Mouse (Mus musculus) retina, embryonic 14.5 days (tissue): ENCODE data around the gene Gm853.
"Not testable (repeated sequence)": the region's sequence is repeated elsewhere in the genome, so short reads cannot be mapped to it uniquely, and the experiment has no call there.

Source experiments
- DNase-seq: peaks from one replicate; pipeline ENCODE4 v3.0.0-alpha.2; 2015; ENCODE audit warnings: low spot score

The Gm853 gene

DNA sequence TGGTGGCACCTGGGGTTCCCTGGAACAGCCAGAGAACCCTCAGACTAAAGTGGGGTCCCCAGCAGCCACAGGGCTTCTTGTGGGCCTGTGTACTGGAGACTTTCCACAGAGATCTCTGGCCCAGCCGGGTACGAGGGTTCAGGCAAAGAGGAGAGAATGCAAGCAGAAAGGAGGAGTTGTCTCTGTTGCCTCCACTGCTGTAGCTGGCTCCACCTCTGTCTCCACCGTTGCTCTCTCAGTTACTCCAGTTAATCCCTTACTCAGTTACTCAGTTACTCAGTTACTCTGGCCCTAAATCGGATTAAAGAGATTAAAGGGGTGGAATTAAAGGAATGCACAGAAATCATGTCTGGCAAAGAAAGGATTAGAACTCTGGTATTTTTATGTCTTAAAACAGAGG is at the start of gene Gm853:
Gm853 (minus strand) TSS at position 223 of the 400 bp plus-strand sequence.
- no peak for DNase-seq

DNA sequence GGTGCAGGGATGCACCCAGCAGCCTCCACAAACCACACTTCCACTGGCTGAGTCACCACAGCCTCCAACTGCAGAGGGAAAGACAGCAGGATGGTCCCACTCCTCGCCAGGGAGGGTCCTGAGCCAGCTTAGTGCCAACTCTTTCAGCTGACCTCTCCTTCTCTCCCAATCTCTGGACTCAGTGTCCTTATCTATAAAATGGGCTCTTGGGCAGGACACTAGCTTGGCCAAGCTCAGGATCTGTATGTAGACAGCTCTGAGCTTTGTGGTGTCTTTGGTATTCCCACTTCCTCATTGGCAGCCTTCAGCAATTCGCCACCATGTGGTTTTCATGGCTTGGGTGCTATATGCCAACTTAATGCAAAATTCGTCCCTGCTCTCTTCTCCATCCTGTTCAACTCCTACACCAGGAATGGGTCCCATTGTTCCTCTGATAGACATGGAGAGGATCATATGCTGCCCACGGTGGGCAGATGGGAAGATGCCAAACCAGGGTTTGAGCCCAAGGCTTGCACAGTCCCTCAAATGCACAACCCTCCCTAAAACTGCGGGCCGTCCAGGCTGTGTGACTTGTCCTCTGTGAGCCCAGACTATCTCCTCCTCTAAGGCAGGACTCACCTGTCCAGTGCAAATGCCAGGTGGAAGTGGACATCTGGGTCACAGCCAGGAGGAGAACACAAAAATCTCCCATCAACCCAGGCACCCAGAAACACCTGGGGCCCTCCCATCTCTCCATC is 48.6 kb upstream of the Gm853 start:
- no peak for DNase-seq

DNA sequence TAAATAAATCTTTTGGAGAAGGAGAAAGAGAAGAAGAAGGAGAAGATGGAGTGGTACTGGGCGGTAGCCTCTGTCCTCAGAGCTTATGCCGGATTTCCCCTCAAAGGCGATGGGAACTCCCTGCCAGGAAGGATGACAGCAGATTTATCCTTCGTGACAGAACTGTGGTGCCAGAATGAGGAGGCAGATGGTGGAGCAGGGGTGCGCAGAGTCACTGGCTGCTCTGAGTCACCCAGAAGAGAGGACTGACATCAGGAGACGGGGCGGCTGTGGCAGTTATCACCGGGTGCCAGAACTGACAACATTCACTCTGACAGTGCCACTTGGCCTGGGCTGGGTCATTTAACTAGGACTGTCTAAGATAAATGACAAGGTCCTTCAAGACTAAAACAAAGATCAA is 47.9 kb upstream of the Gm853 start:
- DNase-seq = peak; percentile 7

GRCm38 (mm10) chr4:130268736-130269135 is 46.5 kb upstream of the Gm853 start:
- DNase-seq = no peak

GRCm38 (mm10) chr4:130267069-130267468 is 44.9 kb upstream of the Gm853 start:
- no peak for DNase-seq

- no peak for DNase-seq
These were observed 44.4 kb upstream of the Gm853 start for GRCm38 (mm10) chr4:130266601-130267000.

GRCm38 (mm10) chr4:130264698-130265349 is 42.6 kb upstream of the Gm853 start:
- peak; percentile 83 for DNase-seq

- no peak for DNase-seq
These were observed 41.9 kb upstream of the Gm853 start for GRCm38 (mm10) chr4:130264131-130264530.

DNA sequence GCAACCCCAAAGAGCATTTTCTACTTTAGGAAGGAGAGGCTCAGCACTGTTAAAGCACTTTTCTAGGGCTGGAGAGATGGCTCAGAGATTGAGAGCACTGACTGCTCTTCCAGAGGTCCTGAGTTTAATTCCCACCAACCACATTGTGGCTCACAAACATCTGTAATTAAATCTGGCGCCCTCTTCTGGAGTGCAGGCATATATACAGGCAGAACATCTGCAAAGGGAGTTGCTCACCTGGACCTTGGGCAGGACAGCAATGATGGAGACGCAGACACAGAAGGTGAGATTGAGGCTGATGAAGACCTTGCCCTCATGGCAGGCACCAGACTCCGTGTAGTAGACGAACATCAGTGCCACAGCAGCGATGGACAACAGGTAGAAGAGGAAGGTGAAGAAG is 38.2 kb upstream of the Gm853 start:
- DNase-seq = no peak

- DNase-seq = peak; percentile 16
These were observed 30.4 kb upstream of the Gm853 start for GRCm38 (mm10) chr4:130252441-130253157.

DNA sequence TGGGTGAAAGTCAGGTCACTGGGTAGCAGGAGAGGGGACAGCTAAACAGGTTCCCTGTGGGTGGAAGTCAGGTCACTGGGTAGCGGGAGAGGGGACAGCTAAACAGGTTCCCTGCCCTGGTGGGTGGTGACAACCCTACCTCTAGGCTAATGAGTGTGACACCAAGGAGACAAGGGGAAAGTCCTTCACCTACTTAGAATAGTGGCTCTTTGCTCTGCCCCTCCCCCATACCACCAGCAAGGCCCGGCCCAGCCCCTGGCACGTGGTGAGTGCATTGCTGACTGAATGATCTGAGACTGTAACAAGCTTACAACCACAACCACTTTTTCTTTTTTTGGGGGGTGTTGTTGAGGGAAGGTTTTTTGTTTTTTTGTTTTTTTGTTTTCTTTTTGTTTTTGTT is 29.6 kb upstream of the Gm853 start:
- no peak for DNase-seq

DNA sequence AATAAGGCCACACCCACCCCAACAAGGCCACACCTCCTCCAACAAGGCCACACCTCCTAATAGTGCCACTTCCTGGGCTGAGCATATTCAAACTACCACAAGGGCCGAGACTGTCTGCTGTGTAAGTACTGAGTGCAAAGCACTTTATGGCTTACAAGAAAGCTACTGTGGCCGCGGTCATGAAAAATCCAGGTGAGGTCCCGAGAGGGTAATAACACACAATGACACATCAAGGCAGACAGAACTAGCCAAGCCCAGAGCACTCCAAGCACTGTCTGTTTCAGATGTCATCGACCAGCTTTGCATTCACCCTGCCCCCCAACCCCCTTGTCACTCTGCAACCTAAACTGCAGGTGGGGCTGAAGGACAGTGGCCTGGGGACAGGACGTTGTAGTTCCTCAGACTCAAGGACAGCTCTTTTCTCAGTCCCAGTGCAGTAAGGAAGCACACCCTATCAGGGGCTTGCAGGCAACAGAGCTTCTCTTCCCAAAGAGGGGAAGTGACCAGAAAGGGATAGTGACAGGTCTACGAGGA is 29.0 kb upstream of the Gm853 start:
- DNase-seq = no peak

- DNase-seq = no peak
These were observed 26.4 kb upstream of the Gm853 start for GRCm38 (mm10) chr4:130248636-130249035.

GRCm38 (mm10) chr4:130246132-130246531 is 23.9 kb upstream of the Gm853 start:
- peak; percentile 94 for DNase-seq

GRCm38 (mm10) chr4:130244749-130245148 is 22.5 kb upstream of the Gm853 start:
- no peak for DNase-seq

DNA sequence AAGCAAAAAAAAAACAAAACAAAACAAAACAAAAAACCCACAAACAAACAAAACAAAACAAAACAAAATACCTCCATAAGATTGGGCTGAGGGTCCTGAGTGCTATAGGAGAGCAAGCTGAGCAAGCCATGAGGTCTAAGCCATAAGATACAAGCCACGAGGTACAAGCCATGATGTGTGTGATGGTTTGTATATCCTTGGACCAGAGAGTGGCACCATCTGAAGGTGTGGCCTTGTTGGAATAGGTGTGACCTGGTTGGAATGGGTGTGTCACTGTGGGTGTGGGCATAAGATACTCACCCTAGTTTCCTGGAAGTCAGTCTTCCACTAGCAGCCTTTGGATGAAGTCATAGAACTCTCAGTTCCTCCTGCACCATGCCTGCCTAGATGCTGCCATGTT is 21.4 kb upstream of the Gm853 start:
- not testable (repeated sequence) for DNase-seq

DNA sequence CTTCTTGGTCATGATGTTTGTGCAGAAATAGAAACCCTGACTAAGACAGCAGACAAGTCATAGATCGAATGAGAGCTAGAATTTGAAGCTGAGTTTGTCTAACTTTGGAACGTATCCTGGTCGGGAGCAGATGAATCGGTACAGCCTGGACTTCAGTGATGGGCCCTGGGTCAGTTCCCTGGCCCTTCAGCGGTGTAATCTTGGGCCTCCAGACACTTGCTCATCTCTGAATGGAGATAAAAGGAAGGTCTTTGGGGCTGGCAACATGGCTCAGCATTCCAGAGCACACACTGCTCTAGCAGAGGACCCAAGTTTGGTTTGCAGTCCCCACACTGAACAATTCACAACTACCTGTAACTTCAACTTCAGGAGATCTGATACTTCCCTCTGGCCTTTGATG is 20.8 kb upstream of the Gm853 start:
- DNase-seq = no peak

DNA sequence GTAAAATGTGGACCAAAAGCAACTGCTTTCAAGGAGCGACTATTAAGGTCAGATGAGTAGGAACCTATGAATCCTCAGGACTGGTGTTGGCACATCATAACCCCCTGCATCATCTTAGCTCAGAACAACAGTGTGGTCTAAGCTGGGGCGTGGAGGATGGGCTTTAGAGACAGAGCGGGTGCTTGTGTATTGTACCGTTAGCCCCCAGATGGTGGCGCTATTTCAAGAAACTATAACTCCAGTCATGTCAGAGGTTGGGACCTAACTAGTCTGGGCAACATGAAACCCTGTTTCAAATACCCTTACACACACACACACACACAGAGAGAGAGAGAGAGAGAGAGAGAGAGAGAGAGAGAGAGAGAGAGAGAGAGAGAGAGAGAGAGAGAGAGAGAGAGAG is 18.5 kb upstream of the Gm853 start:
- peak; percentile 41 for DNase-seq

DNA sequence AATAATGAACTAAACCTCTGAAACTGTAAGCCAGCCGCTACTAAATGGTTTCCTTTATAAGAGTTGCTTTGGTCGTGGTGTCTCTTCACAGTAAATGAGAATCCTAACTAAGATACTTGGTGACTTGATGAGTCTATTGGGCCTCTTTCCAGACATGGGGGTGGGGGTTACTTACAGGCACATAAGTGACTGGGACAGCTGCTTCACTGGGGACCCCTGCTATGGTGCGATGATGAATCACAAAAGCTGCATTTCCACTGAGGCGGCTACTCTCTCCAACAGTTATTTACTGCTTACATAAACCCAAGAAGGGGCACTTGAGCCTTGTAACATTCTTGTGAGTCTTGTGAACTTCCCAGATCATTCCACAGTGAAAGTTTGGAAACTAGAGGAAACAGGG is 15.4 kb upstream of the Gm853 start:
- no peak for DNase-seq

DNA sequence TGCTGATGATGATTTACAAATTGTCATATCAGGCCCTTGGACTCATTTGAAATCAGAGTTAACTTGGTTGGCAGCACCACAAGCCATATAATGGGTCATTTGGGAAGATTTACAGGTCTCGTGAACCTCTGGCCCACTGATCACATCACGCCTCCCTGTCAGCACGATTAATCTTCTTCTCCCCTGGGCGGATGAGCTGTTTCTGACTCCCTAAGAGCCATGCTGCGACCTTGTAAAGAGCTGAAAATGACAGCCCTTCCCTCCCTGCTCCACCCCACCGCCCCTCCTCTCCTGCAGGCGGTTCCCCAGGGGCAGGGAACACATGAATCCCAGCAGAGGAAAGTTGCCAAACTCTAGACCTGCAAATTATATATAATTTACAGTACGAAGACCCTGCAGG is 14.2 kb upstream of the Gm853 start:
- DNase-seq = no peak

DNA sequence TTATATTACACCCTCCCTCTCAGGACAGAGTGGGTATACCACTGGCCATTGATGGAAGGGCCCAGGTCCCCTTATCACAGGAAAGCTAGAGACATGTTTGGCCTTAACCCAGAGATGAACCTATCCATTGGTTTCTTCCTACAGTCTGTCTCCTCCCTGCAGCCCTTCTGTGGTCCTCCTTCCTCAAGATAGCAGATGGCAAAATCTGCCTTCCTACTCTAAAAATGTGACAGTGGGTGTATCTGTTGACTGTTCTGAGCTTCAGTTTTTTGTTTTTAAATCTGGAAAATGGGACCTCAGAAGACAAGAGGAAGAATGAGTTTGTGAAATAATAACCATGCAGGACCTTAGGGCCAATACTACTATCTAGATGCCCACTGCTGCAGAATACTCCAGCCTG is 1.9 kb upstream of the Gm853 start:
- no peak for DNase-seq

GRCm38 (mm10) chr4:130220176-130220575 is 2.0 kb downstream of the Gm853 start:
- DNase-seq = no peak

DNA sequence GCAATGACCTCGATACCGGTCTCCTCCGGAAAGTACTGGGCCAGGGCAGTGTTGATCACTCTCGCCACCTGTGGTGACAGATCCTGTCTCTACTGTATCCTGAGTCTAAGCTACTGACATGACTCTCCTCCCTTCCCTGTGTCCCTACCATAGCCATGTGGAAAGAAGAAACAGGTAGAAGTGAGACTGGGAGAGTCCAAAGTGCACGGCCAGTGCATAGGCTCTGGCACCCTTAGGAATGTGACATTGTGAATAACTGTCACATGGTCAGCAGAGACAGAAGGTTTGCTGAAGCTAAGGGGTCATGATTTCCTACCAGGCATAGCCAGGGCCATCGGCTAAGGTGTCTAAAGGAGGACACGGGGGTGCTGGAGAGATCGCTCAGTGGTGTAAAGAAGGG is 6.8 kb downstream of the Gm853 start:
- DNase-seq = no peak
